Mouse (Mus musculus): Measurements from ENCODE around the gene Sms. TPM values are rescaled to one million over a fixed set of nuclear protein-coding genes. Genes with fewer than 3 reads are reported as not detected.

Sms gene
- total and polyA plus RNA-seq, 3 experiments, result 90.4 to 258 (median 180) TPM

GRCm38 (mm10) chrX:157434768-157435167, 57.3 kb downstream of the Sms start:
- in situ Hi-C loops (cut with MboI; ENCODE audit: low pct_ligation_motif_present, low pct_unique_long_range_greater_than_20kb, low sequenced_read_pairs), result no loop called here
- no peak overlapping the region for H3K4me2 ChIP-seq (ENCODE audit: insufficient read depth, low read depth, poor library complexity, severe bottlenecking)

GRCm38 (mm10) chrX:157419451-157419850, 72.6 kb downstream of the Sms start:
- Histone ChIP-seq H3K9me3 (replicated peaks; ENCODE audit: low read length) (no peaks in the 10 kb centered on the region), H3K9ac (ENCODE audit: insufficient read depth, low read depth) (no peak overlapping the region), H3K4me2 (ENCODE audit: insufficient read depth, low read depth, poor library complexity, severe bottlenecking) (no peak overlapping the region), H3K36me3 (replicated peaks in 1 of 2; ENCODE audit: control insufficient read depth in 1 of 2, insufficient read depth in 1 of 2, low read length in 1 of 2) (no peaks in the 10 kb centered on the region), H3K27ac (ENCODE audit: insufficient read depth, low read depth) (no peak overlapping the region), H3K79me2 (replicated peaks; ENCODE audit: control insufficient read depth, extremely low read depth, insufficient read depth, poor library complexity, severe bottlenecking) (no peaks in the 10 kb centered on the region), H3K4me1 (ENCODE audit: control insufficient read depth in 1 of 2, insufficient read depth in 2 of 2) (no peaks in the 10 kb centered on the region), H3K4me3 (replicated peaks in 1 of 3; ENCODE audit: low read depth in 2 of 3, low read length in 2 of 3, poor library complexity in 1 of 3) (no peak overlapping the region), H3K27me3 (replicated peaks) (no peaks in the 10 kb centered on the region)
- DNase-seq (ENCODE audit: extremely low read depth), result no peak
- in situ Hi-C loops (cut with MboI; ENCODE audit: low pct_ligation_motif_present, low pct_unique_long_range_greater_than_20kb, low sequenced_read_pairs), result no loop called here
- dilution Hi-C loops (cut with MboI; ENCODE audit: extremely low pct_ligation_motif_present, extremely low pct_unique_long_range_greater_than_20kb, low sequenced_read_pairs), result no loop called here
- TF ChIP-seq MAZ (IDR thresholded peaks at IDR 0.05; ENCODE audit: low read depth, low read length) (no peak), CTCF (conservative IDR thresholded peaks at IDR 0.05 in 1 of 2, IDR thresholded peaks at IDR 0.05 in 1 of 2; ENCODE audit: low read depth in 2 of 2, low read length in 2 of 2) (0 out of 4 replicates have a peak, but pooled peaks of 1 of the 2 experiments have one; percentile 1)

More at GRCm38 (mm10) chrX:157434768-157435167, 57.3 kb downstream of the Sms start:
- no peaks in the 10 kb centered on the region for H3K79me2 ChIP-seq (replicated peaks; ENCODE audit: control insufficient read depth, extremely low read depth, insufficient read depth, poor library complexity, severe bottlenecking)
- no peaks in the 10 kb centered on the region for H3K4me1 ChIP-seq (ENCODE audit: control insufficient read depth in 1 of 2, insufficient read depth in 2 of 2)
- no peak for TF ChIP-seq ELF1 (IDR thresholded peaks at IDR 0.05; ENCODE audit: low read depth, low read length)
- no peak for TF ChIP-seq GABPA (IDR thresholded peaks at IDR 0.05; ENCODE audit: insufficient replicate concordance, low read depth, low read length)
- no peak for TF ChIP-seq KAT2A (IDR thresholded peaks at IDR 0.05; ENCODE audit: insufficient replicate concordance, low read length)
- TF ChIP-seq EP300 (IDR thresholded peaks at IDR 0.05; ENCODE audit: low read length), result no peak
- TF ChIP-seq POLR2AphosphoS2 (IDR thresholded peaks at IDR 0.05; ENCODE audit: low read depth, low read length), result no peak
- TF ChIP-seq ZNF384 (IDR thresholded peaks at IDR 0.05; ENCODE audit: low read depth, low read length), result no peak
- no peak for TF ChIP-seq IRF4 (IDR thresholded peaks at IDR 0.05; ENCODE audit: low read depth, low read length)
- TF ChIP-seq POLR2A (IDR thresholded peaks at IDR 0.05; ENCODE audit: low read depth, low read length), result no peak
- no peak for TF ChIP-seq ETS1 (conservative IDR thresholded peaks at IDR 0.05; ENCODE audit: low read depth, low read length)
- TF ChIP-seq MXI1 (IDR thresholded peaks at IDR 0.05; ENCODE audit: low read depth, low read length), result no peak
- no peak for TF ChIP-seq TBP (conservative IDR thresholded peaks at IDR 0.05; ENCODE audit: low read depth, low read length)
- TF ChIP-seq ZMIZ1 (IDR thresholded peaks at IDR 0.05; ENCODE audit: low read depth, low read length), result no peak
- TF ChIP-seq SIN3A (IDR thresholded peaks at IDR 0.05; ENCODE audit: low read length), result no peak
- H3K9me3 ChIP-seq (replicated peaks; ENCODE audit: low read length), result no peaks in the 10 kb centered on the region
- no peak for DNase-seq (ENCODE audit: extremely low read depth)
- H3K9ac ChIP-seq (ENCODE audit: insufficient read depth, low read depth), result no peak overlapping the region
- H3K27me3 ChIP-seq (replicated peaks), result no peaks in the 10 kb centered on the region
- H3K36me3 ChIP-seq (replicated peaks in 1 of 2; ENCODE audit: control insufficient read depth in 1 of 2, insufficient read depth in 1 of 2, low read length in 1 of 2), result peaks cover 0 to 22% of the 10 kb centered on the region in 2 experiments
- H3K27ac ChIP-seq (ENCODE audit: insufficient read depth, low read depth), result no peak overlapping the region
- dilution Hi-C loops (cut with MboI; ENCODE audit: extremely low pct_ligation_motif_present, extremely low pct_unique_long_range_greater_than_20kb, low sequenced_read_pairs), result no loop called here
- H3K4me3 ChIP-seq (replicated peaks in 1 of 3; ENCODE audit: low read depth in 2 of 3, low read length in 2 of 3, poor library complexity in 1 of 3), result no peak overlapping the region

GRCm38 (mm10) chrX:157415212-157415611, 76.9 kb downstream of the Sms start, which contains the start of gene Phex:
Gene Phex (minus strand): TSS chrX:157415312.
- no peak within 1 kb of the TSS for H3K27ac ChIP-seq (ENCODE audit: insufficient read depth, low read depth)
- H3K27me3 ChIP-seq (replicated peaks), result no peaks in the 10 kb centered on the region
- H3K4me1 ChIP-seq (ENCODE audit: control insufficient read depth in 1 of 2, insufficient read depth in 2 of 2), result no peaks in the 10 kb centered on the region
- TF ChIP-seq E2F4 (IDR thresholded peaks at IDR 0.05; ENCODE audit: insufficient replicate concordance, low read depth, low read length) (no peak), HCFC1 (IDR thresholded peaks at IDR 0.05; ENCODE audit: low read depth, low read length) (no peak), ZC3H11A (IDR thresholded peaks at IDR 0.05; ENCODE audit: low read depth, low read length) (no peak), MXI1 (IDR thresholded peaks at IDR 0.05; ENCODE audit: low read depth, low read length) (no peak)
- no peak for DNase-seq (ENCODE audit: extremely low read depth)
- H3K36me3 ChIP-seq (replicated peaks in 1 of 2; ENCODE audit: control insufficient read depth in 1 of 2, insufficient read depth in 1 of 2, low read length in 1 of 2), result no peaks in the 10 kb centered on the region
- H3K79me2 ChIP-seq (replicated peaks; ENCODE audit: control insufficient read depth, extremely low read depth, insufficient read depth, poor library complexity, severe bottlenecking), result no peaks in the 10 kb centered on the region
- no peak within 1 kb of the TSS for H3K4me3 ChIP-seq (replicated peaks in 1 of 3; ENCODE audit: low read depth in 2 of 3, low read length in 2 of 3, poor library complexity in 1 of 3)
- no peak within 1 kb of the TSS for H3K4me2 ChIP-seq (ENCODE audit: insufficient read depth, low read depth, poor library complexity, severe bottlenecking)
- in situ Hi-C loops (cut with MboI; ENCODE audit: low pct_ligation_motif_present, low pct_unique_long_range_greater_than_20kb, low sequenced_read_pairs), result no loop called here
- dilution Hi-C loops (cut with MboI; ENCODE audit: extremely low pct_ligation_motif_present, extremely low pct_unique_long_range_greater_than_20kb, low sequenced_read_pairs), result no loop called here
- H3K9me3 ChIP-seq (replicated peaks; ENCODE audit: low read length), result no peaks in the 10 kb centered on the region
- H3K9ac ChIP-seq (ENCODE audit: insufficient read depth, low read depth), result no peak within 1 kb of the TSS
